Mouse (Mus musculus) fibroblast of lung, adult 2 months (primary cell): ENCODE measurements around the gene Gm2001.
"Not testable (repeated sequence)": the region's sequence is repeated elsewhere in the genome, so short reads cannot be mapped to it uniquely, and the experiment has no call there.

Experiments used
- DNase-seq: peaks from one replicate; pipeline ENCODE4 v3.0.0-alpha.2; 2011; ENCODE audit warnings: low read depth

The Gm2001 gene

DNA sequence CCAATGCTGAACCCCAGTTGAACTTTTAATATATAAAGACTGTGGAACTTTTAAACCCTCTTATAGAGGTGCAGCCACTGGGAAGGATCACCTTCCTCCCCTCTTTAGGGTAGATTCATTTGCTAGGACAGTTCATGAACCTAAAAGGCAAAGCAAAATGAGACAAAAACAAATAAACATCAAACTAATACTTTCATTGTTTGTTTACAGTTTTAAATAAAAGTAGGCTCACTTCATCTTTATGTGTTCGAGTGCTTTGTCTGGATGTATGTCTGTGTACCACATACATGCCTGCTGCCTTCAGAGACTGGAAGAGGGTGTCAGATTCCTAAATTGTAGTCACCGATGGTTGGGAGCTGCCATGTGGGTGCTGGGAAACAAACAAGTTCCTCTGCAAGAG is at the start of gene Gm2001:
Gm2001 (minus strand) TSS at position 101 of the 400 bp plus-strand sequence.
- not testable (repeated sequence) for DNase-seq

DNA sequence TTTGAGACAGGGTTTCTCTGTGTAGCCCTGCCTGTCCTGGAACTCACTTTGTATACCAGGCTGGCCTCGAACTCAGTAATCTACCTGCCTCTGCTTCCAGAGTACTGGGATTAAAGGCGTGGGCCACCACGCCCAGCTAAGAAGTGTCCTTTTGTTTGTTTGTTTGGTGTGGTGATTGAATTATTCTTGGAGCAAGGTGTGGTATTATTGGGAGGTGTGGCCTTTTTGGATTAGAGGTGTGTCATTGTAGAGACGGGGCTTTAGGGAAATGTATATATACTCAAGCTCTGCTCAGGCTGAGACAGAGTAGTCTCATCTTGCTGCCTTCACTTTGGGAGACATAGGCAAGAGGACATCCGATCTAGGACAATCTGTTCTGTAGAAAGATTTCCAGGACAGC is 31.6 kb upstream of the Gm2001 start, which contains the start of gene Gm2016:
Gm2016 (plus strand) TSS at position 301 of the 400 bp plus-strand sequence.
- DNase-seq: not testable (repeated sequence)

- DNase-seq: not testable (repeated sequence)
Measured at GRCm38 (mm10) chr12:87864048-87864447, 21.9 kb upstream of the Gm2001 start.

DNA sequence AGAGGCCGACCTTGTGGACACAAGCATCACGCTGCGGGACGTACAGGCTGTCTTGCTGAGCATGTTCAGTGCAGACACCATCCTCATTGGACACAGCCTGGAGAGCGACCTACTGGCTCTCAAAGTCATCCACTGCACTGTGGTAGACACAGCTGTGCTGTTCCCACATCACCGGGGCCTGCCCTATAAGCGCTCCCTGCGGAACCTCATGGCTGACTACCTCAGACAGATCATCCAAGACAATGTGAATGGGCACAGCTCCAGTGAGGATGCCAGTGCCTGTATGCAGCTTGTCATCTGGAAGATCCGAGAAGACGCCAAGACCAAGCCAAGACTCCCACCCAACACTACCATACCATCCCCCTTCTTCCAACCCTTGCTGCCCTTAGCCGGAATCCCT is 21.5 kb upstream of the Gm2001 start:
- DNase-seq: not testable (repeated sequence)

DNA sequence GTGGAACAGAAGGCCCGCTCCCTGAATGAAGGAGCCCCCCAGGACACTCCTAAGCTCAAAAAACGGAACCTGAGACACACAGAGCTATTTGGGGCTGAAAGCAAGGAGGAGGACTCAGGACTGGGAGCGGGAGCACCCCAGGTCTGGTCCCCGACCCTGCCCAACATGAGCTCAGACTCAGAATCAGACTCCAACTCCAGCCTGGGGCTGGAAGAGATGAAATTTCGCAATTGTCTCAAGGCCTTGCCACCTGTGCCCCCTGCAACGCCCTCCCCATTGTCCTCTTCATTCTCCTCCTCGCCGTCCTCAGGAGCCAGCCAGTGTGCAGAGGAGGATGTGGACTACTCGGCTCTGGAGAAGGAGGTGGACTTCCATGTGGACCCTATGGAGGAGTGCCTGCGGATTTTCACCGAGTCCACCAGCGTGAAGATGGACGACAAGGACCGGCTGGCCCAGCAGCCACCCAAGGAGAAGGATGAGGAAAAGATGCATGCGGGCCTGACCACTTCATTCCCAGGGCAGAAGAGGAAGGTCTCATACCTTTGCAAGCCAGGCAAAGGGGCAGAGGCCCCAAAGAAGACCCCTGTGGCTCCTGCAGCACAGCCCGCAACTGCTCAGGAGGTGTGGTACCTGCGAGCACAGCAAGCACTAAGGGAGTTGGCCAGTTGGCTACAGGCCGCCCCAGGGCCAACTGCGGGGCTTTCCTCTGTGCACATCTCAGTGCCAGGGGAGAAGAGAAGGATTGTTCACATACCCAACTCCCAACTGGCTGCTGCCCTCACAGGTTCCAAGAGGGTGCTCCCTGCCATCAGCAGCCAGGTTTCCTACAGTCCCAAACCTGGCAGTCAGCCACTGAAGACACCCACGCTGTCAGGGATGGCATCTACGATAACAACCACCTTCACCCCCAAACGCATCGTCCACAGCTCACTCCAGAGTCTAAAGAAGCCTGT is 19.9 kb upstream of the Gm2001 start:
- not testable (repeated sequence) for DNase-seq

GRCm38 (mm10) chr12:87856067-87856466 is 13.9 kb upstream of the Gm2001 start:
- DNase-seq: not testable (repeated sequence)

GRCm38 (mm10) chr12:87850657-87851056 is 8.5 kb upstream of the Gm2001 start:
- not testable (repeated sequence) for DNase-seq

DNA sequence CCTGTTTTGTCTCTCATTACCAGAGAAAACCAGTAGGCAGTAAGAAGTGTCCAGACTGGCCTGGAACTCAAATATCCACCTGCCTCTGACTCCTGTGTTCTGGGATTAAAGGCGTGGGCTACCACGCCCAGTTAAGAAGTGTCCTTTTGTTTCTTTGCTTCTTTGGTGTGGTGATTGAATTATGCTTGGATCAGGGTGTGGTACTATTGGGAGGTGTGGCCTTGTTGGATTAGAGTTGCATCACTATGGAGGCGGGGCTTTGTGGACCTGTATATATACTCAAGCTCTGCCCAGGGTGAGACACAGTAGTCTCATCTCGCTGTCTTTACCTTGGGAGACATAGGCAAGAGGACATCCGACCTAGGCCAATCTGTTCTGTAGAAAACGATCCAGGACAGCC is 25.9 kb downstream of the Gm2001 start, which contains the start of gene BB287469:
BB287469 (plus strand) TSS at position 301 of the 400 bp plus-strand sequence.
- DNase-seq: not testable (repeated sequence)

GRCm38 (mm10) chr12:87797971-87798370 is 44.2 kb downstream of the Gm2001 start:
- not testable (repeated sequence) for DNase-seq

- DNase-seq: not testable (repeated sequence)
Measured at GRCm38 (mm10) chr12:87795212-87795611, 46.9 kb downstream of the Gm2001 start, which contains the start of gene Gm21936. TSS of gene Gm21936 (plus strand) at chr12:87795512.
